Mouse (Mus musculus) brain, embryonic 14.5 days (tissue): ENCODE data around the gene Cpne7.

Experiments used
- CTCF ChIP-seq: fragments of 200-500 bp; IDR thresholded peaks from 2 replicates; pipeline ENCODE4 v1.5.1; 2012; ENCODE audit warnings: inconsistent platforms, mild to moderate bottlenecking, moderate library complexity, borderline replicate concordance; ENCODE audit not compliant: insufficient read depth, insufficient read length; ENCODE audit errors: extremely low read depth
- POLR2A ChIP-seq: fragments of 200-500 bp; IDR thresholded peaks from 2 replicates; pipeline ENCODE4 v1.6.1; 2012; ENCODE audit warnings: mild to moderate bottlenecking, inconsistent platforms, borderline replicate concordance; ENCODE audit not compliant: poor library complexity, insufficient read depth, insufficient read length, severe bottlenecking; ENCODE audit errors: extremely low read depth

DNA sequence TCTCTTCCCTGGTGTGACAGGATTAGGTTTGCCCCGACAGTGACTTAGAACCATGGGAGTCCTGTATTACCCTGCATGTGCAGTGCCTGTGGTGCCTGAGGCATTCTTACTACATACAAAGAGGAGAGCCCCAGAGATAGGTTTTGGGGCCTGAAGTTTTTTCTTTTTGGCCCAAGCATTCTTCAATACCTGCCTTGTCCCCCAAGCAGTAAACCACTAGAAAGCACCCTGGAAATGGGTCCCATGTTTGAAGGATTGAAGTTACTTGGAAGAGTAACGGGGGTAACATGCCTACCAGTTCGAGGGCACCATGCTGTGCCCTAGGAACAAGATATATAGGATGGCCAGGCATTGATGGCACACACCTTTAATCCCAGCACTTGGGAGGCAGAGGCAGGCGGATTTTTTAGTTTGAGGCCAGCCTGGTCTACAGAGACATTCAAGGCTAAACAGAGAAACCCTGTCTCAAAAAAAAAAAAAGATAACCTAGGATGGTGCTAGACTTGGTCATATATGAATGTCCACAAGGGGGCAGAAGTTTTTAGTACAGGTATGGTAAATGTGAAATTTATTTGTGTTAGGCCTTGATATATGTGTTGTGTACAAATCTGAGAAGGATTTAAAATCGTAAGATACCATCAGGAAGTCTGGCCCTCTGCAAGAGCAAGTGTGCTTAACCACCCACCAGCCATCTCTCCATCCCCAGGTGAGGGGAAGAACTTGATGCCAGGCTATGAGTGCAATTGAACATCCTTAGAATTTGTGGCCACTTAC lies 11.4 kb upstream of the Cpne7 start:
- no peak for TF ChIP-seq CTCF
- TF ChIP-seq POLR2A, result no peak
